8 mouse cellular contexts compared by ENCODE assay signal in genomic region chr9:25253478-25253824, GRCm38 (mm10). TPM values are rescaled to one million over a fixed set of nuclear protein-coding genes. Genes with fewer than 3 reads are reported as not detected.
A peak's percentile ranks its signal among the peaks of the same experiment; 100 is the strongest.
DNase-seq lines count a peak whose midpoint lies in the region; ATAC-seq lines count a peak whose summit lies in the region.

No protein-coding gene starts in this region.

- peak overlapping the region; percentile 100 for H3K4me3 ChIP-seq in heart, embryonic 10.5 days
- H3K4me3 ChIP-seq in forebrain, embryonic 12.5 days (replicated peaks) = peak overlapping the region; percentile 98
- H3K4me3 ChIP-seq in liver, embryonic 13.5 days (replicated peaks) = peak overlapping the region; percentile 98

- ATAC-seq in forebrain, embryonic 12.5 days (ENCODE audit: low FRiP score) = no peak
- ATAC-seq in liver, embryonic 13.5 days (ENCODE audit: low read depth) = no peak

- H3K4me2 ChIP-seq in forebrain, embryonic 12.5 days = peak overlapping the region; percentile 55
- H3K4me2 ChIP-seq in liver, embryonic 13.5 days = peak overlapping the region; percentile 80

- DNase-seq in heart, embryonic 10.5 days (ENCODE audit: low spot score) = no peak
- no peak for DNase-seq in heart, adult 9 months (ENCODE audit: low spot score in 2 of 2)
- peak; percentile 31 for DNase-seq in 416B (ENCODE audit: low read depth)
- no peak for DNase-seq in liver, embryonic 13.5 days
- DNase-seq in layer of hippocampus, adult 18-20 months (ENCODE audit: low spot score in 2 of 2) = no peak
- DNase-seq in left cerebral cortex, adult 8-10 months (ENCODE audit: low spot score in 2 of 2) = no peak
- no peak for DNase-seq in gastrocnemius, postnatal 36 days

- intact Hi-C loops in gastrocnemius, postnatal 36 days (cut with DNase I) = loop anchor here (2.0 kb wide), 1 partner anchor 79 kb away; no protein-coding TSS in a partner anchor

- H3K36me3 ChIP-seq in heart, embryonic 10.5 days = no peaks in the 10 kb centered on the region
- H3K36me3 ChIP-seq in forebrain, embryonic 12.5 days (replicated peaks) = no peaks in the 10 kb centered on the region
- H3K36me3 ChIP-seq in liver, embryonic 13.5 days = no peaks in the 10 kb centered on the region

- H3K27ac ChIP-seq in heart, embryonic 10.5 days = peak overlapping the region; percentile 99
- peak overlapping the region; percentile 99 for H3K27ac ChIP-seq in forebrain, embryonic 12.5 days
- peak overlapping the region; percentile 97 for H3K27ac ChIP-seq in liver, embryonic 13.5 days

- no peaks in the 10 kb centered on the region for H3K9me3 ChIP-seq in heart, embryonic 10.5 days
- no peaks in the 10 kb centered on the region for H3K9me3 ChIP-seq in forebrain, embryonic 12.5 days
- no peaks in the 10 kb centered on the region for H3K9me3 ChIP-seq in liver, embryonic 13.5 days (replicated peaks)

- no peaks in the 10 kb centered on the region for H3K27me3 ChIP-seq in heart, embryonic 10.5 days (ENCODE audit: insufficient read depth, poor library complexity, severe bottlenecking)
- no peaks in the 10 kb centered on the region for H3K27me3 ChIP-seq in forebrain, embryonic 12.5 days
- no peaks in the 10 kb centered on the region for H3K27me3 ChIP-seq in liver, embryonic 13.5 days

- 12% methylated on average over 3 of the region's 3 CpGs for WGBS in heart, embryonic 10.5 days
- WGBS in forebrain, embryonic 12.5 days = 13% methylated on average over 3 of the region's 3 CpGs
- 4% methylated on average over 3 of the region's 3 CpGs for WGBS in liver, embryonic 13.5 days (ENCODE audit: insufficient replicate concordance)

- H3K9ac ChIP-seq in forebrain, embryonic 12.5 days = peak overlapping the region; percentile 98
- peak overlapping the region; percentile 99 for H3K9ac ChIP-seq in liver, embryonic 13.5 days

- peaks cover 20% of the 10 kb centered on the region for H3K4me1 ChIP-seq in heart, embryonic 10.5 days
- H3K4me1 ChIP-seq in forebrain, embryonic 12.5 days = peaks cover 19% of the 10 kb centered on the region
- H3K4me1 ChIP-seq in liver, embryonic 13.5 days (replicated peaks) = peaks cover 33% of the 10 kb centered on the region

RNA-seq across cellular contexts. Expression of gene Sept7, which starts 1.2 kb away (rescaled TPM):
- polyA plus RNA-seq in heart, embryonic 10.5 days (2016; fragmentation: Nextera tagmentation; extraction: Ambion mirVana) = 258 and 291 TPM in 2 replicates
- 275 and 291 TPM in 2 replicates for polyA plus RNA-seq in forebrain, embryonic 12.5 days (2016; fragmentation: Nextera tagmentation; extraction: Ambion mirVana)
- 110 and 137 TPM in 2 replicates for polyA plus RNA-seq in liver, embryonic 13.5 days (2015; fragmentation: Nextera tagmentation; extraction: Ambion mirVana)
- 100 to 1,000 TPM; 263 to 279 TPM for total RNA-seq in layer of hippocampus, adult 18-20 months (2021)
- 100 to 1,000 TPM; 367 to 384 (median 373) TPM for total RNA-seq in left cerebral cortex, adult 8-10 months (2022)
- 10 to 100 TPM; 64.4 to 67.1 TPM for total RNA-seq in gastrocnemius, postnatal 36 days (2021)
